Mouse (Mus musculus) c-Kit-positive CD71-positive TER-119-negative erythroid progenitor cells, embryonic 14.5 days (primary cell): Measurements from ENCODE around the gene Clba1.

ENCODE experiments used
- DNase-seq: peaks from one replicate; pipeline ENCODE4 v3.0.0-alpha.2; 2013; ENCODE audit warnings: low read depth

Clba1 gene

DNA sequence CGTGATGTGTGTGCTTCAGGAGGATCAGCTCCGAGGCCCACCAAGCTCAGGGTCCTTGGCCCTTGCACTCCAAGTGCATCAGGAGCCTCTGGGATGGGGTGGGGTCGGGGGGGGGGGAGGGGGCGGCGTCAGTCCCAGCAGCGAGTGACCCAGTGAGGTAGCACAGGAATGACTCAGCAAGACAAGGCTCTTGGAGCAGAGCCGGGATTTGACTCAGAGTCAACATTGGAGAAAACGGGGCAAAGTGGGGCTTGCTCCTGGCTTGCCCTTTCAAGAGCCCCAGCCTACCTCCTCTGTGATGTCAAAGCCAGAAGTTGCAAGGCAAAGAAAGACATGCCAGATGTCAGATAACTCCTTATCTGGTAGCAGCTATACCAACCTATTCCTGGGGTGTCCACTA lies 42.4 kb downstream of the Clba1 start:
- DNase-seq: no peak

DNA sequence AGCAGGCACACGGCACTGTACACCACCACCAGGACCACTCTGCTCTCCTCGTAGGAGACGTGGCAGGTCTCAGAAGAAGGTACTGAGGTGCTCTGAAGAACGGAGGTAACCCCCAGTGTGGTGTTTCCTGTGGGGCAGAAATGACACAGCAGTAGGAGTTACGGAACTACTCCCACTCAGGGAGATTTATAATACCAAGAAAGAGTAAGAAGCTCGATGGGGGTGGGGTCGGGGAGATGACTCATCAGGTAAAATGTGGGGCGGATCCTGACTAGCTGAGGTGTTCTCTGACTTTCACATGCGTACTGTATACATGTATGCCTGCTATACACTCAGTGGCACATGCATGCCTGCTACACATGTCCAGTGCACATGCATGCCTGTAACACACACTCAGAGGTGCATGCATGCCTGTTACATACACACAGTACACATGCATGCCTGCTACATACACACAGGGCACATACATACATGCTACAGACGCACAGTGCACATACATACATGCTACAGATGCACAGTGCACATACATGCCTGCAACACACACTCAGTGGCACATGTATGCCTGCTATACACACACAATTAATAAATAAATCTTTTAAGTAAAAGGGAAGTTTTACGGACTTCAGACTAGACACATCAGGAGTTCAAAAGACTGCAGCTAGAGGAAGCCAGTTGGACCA lies 44.5 kb downstream of the Clba1 start:
- DNase-seq: no peak

DNA sequence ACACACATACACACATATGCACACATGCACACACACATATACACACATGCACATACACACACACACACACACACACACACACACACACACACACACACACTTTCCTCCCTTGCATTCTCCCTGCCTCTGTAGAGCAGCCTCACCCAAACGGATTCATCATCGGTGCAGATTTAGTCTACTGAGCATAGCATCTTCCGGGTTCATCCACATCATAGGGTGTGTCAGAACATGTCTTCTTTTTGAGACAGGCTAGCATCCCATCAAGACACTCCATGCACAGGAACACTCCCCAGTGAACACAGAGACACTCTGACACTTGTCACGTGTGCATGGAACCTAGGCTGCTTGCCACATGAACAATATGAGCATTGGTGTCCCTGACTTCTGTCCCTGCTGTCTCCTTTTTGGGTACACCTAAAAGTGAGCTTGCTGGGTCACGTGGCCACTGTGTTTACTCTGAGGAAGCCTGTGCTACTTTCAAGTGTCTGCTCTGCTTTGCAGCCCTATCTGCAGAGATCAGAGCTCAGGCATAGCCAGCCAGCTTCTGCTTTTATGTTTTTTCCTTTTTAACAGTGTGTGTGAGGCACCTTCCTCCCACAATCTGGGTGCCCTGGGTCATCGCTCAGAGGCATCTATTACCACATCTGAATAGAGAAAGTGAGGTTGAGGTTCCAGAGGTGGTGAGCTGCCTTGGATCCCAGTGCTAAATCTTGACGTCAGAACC lies 46.0 kb downstream of the Clba1 start:
- no peak for DNase-seq

DNA sequence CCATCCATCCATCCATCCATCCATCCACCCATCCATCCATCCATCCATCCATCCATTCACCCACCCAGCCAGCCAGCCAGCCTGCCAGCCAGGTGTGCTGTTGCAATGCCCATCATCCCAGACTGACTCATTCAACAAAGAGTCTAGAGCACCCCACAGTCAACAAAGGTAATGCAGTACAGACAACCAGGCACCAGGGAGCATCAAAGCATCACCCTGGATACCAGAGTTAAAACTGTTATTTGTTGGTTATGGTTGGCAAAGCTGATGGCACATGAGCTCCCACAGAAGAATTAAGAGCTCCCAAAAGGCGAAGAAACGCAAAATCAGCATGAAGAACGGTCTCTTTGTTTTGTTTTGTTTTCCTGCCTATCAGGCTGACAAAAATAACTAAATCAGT lies 47.6 kb downstream of the Clba1 start:
- no peak for DNase-seq

DNA sequence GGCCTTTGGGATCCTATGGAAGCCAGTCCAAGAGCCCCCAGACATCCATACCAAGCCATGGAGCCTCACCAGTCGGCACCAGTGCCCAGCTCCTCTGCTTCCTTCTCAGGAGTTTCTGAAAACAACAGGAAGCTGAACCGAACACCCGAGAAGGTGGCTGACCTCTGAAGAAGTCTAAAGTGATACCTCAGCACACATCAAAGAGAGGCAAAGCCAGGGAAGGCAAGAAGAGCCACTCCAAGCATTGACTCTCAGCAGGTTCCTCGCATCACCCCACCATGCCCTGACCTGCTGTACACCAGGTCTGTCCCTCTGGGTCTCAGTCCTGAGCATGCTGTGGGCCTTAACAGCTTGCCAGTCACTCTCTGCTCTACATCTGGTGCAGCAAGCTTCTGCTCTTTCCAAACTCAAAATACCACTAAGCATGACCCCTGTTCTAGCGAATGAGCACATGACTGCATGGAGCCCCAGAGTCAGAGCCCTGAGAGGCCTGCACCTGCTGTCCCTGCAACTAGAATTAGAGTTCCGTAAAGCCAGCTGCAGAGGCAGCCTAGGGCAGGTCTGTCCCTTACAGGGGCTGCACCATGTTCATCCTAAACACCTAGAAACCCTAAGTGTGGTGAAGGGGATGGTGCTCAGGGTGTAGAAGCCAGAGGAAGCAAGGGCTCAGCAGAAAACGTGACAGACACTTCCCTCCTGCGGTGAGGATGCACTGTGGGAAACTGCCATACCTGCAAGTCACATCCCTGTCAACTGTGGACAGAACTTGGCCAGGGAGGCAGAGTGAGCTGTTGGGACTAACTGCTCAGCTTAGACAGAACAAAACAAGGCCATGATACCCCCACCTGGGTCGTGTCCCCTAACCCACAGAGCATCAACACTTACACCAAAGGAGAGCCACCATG lies 48.5 kb downstream of the Clba1 start:
- no peak for DNase-seq

DNA sequence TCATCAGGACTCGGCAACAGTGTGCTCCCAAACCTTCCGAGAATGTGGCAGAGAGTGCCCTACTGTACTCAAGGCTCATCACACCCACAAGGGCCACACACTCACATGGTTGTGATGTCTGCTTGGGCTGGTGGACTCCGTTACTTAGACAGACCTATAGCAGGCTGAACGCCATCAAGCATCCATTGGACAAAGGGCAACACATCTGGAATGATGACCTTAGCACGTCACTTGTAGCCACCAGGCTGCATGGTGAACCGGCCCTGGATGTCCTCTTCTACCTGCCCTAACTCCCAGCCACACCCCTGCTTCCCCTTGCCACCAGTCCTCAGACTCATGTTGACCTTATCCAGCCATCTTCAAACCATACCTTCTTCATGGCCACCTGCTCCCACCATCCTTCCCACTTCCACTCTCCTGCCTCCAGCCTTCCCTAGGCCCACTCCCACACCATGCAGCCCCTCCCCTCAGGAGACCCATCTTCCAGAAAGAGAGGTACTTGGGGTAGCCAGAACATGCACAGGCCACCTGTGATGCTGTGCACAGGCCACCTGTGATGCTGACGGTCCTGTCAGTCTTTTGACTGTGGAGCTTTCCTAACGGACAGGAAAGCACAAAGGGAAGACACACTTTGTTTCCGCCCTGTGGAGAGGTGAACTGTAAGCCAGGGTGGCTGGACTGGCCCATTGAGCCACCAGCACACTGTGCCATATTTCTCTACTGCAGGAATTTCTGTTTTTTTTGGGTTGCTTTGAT lies 50.0 kb downstream of the Clba1 start:
- no peak for DNase-seq

DNA sequence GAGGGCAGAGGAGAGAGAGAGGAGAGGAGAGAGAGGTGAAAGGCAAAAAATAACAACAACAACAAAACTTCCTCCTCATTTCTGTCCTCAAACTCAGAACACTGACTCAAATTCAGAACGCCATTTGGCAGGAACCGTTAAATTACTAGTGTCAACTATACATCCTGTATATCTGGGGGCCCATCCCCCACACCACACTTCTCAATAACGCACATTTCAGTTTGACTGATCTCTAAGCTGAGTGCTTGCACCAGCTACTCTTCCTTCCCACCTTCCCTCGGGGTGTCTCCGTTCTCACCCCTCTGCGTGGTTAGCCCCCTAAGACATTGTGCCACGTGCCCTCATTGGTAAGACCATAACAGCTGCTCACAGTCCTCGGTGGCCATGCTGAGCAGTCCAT lies 51.2 kb downstream of the Clba1 start:
- no peak for DNase-seq

DNA sequence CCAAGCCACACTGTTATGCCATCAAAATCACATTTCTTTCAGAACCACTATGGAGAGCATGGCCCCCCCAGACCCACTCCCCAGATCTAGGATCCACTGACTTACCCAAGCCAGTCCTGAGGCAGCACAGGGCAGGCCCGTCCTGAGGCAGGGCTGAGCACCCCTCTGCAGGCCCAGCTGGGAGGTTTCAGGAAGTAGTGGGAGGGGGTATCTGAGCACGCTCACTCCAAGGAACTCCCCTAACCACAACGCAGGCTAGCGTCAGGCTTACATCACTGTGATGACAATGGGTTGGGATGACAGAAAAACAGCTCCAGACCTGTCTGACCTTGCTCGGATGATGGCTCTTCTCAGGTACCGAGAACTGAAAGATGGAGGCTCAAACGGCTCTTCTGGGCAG lies 52.0 kb downstream of the Clba1 start:
- DNase-seq: no peak

DNA sequence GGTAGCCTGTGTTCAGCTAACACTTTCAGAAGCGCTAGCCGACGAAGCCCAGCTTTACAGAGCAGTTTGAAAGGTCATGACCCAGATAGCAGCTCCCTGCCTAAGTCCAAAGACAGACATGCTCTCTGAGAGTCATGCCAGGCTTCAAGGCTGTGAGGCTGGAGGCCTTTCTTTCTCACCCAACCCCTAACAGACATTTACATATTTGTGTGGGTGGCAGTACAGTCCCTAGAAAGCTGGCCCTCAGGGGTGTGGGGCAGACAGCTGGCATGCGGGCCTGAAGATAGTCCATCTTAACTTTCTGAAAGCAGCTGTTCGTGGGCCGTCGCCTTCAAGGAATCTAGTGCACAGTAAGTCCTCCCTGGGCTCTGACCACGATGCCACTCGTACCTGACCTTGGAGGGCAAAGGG lies 53.2 kb downstream of the Clba1 start:
- no peak for DNase-seq

DNA sequence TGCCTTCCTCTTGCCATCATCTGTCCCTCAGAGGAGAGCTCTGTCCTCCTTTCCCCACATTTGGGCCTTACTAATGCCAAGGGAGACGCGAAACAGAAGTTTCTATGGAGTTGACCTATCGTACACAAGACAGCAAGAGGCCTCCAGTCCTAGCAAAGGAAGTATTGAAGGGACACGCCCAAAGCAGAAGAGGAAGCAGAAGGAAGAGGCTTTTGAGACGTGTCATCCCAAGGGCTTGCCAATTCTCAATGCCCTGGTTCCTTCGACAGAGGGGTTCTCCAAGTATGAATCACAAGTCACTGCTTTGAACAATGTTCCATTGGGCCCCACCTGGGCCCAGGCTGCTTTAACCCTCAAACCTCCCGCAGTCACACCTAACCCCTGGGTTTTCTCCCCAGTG lies 56.1 kb downstream of the Clba1 start:
- no peak for DNase-seq
